Mouse (Mus musculus): ENCODE results near the gene Pnpla3. TPM values are rescaled to one million over a fixed set of nuclear protein-coding genes. Genes with fewer than 3 reads are reported as not detected.

The Pnpla3 gene
- polyA plus RNA-seq (2016; fragmentation: Nextera tagmentation; extraction: Ambion mirVana): 0.60 and 1.1 TPM in 2 replicates

DNA sequence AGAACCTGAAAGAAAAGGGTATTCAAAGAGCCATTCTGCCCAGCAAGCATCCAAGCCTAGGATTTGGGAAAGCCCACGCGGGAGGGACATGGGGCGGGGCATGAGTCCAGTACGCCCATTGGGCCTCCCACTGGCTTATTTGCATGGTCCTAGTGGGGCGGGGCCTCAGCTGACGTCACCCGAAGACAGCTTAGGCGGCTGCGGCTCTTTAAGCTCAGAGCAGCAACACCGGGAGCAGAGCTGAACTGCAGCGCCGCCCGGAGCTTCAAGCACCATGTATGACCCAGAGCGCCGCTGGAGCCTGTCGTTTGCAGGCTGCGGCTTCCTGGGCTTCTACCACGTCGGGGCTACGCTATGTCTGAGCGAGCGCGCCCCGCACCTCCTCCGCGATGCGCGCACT lies at the start of gene Pnpla3:
TSS of gene Pnpla3 (plus strand) at position 238 of the 400 bp plus-strand sequence.
- peak within 1 kb of the TSS; percentile 62 for H3K9ac ChIP-seq
- peak; percentile 93 for ATAC-seq (ENCODE audit: insufficient number of reproducible peaks, low FRiP score)
- no peaks in the 10 kb centered on the region for H3K9me3 ChIP-seq (replicated peaks)
- peaks cover 14% of the 10 kb centered on the region for H3K4me1 ChIP-seq (replicated peaks)
- H3K27me3 ChIP-seq (replicated peaks): peaks cover 12% of the 10 kb centered on the region
- peak within 1 kb of the TSS; percentile 93 for H3K4me2 ChIP-seq
- H3K36me3 ChIP-seq: no peaks in the 10 kb centered on the region
- no peak within 1 kb of the TSS for H3K27ac ChIP-seq (ENCODE audit: poor library complexity, severe bottlenecking)
- under 1% methylated on average over 28 of the region's 28 CpGs for WGBS
- peak within 1 kb of the TSS; percentile 52 for H3K4me3 ChIP-seq

GRCm38 (mm10) chr15:84120612-84121011 lies 47.0 kb upstream of the Pnpla3 start:
- Histone ChIP-seq H3K4me3 (no peak overlapping the region), H3K27me3 (replicated peaks) (peaks cover 31% of the 10 kb centered on the region), H3K4me1 (replicated peaks) (no peaks in the 10 kb centered on the region), H3K27ac (ENCODE audit: poor library complexity, severe bottlenecking) (no peak overlapping the region), H3K36me3 (no peaks in the 10 kb centered on the region), H3K9me3 (replicated peaks) (no peaks in the 10 kb centered on the region), H3K9ac (no peak overlapping the region), H3K4me2 (no peak overlapping the region)
- no peak for ATAC-seq (ENCODE audit: insufficient number of reproducible peaks, low FRiP score)
- WGBS: 20% methylated on average over 6 of the region's 6 CpGs

GRCm38 (mm10) chr15:84121036-84121435 lies 46.6 kb upstream of the Pnpla3 start:
- H3K27me3 ChIP-seq (replicated peaks): peaks cover 31% of the 10 kb centered on the region
- no peaks in the 10 kb centered on the region for H3K4me1 ChIP-seq (replicated peaks)
- no peak overlapping the region for H3K4me2 ChIP-seq
- H3K9me3 ChIP-seq (replicated peaks): no peaks in the 10 kb centered on the region
- H3K36me3 ChIP-seq: no peaks in the 10 kb centered on the region
- 74% methylated on average over 7 of the region's 7 CpGs for WGBS
- no peak overlapping the region for H3K27ac ChIP-seq (ENCODE audit: poor library complexity, severe bottlenecking)
- H3K9ac ChIP-seq: no peak overlapping the region
- no peak for ATAC-seq (ENCODE audit: insufficient number of reproducible peaks, low FRiP score)
- H3K4me3 ChIP-seq: no peak overlapping the region

DNA sequence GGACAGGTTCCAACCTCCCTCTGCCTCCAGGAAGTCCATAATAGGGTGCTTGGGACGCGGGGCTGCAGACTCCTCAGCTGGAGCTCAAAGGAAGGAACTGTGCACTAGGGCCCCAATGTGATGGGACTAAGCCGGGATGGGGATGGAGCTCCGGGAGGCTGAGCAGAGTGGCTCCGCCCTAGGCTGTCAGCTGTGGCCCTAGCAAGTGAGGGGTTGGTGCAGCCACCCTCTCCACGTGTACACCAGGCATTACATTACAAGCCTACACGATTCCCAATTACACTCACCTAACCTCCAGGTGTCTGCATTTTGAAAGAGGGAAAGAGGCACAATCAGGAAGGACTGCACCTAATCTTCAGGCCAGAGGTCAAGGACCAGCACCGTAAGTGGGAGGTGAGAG lies 44.6 kb upstream of the Pnpla3 start, which contains the start of gene Pnpla5:
TSS of gene Pnpla5 (minus strand) at position 101 of the 400 bp plus-strand sequence.
- Histone ChIP-seq H3K4me2 (no peak within 1 kb of the TSS), H3K4me3 (no peak within 1 kb of the TSS), H3K9ac (no peak within 1 kb of the TSS), H3K9me3 (replicated peaks) (no peaks in the 10 kb centered on the region), H3K27me3 (replicated peaks) (peaks cover 37% of the 10 kb centered on the region), H3K4me1 (replicated peaks) (no peaks in the 10 kb centered on the region), H3K36me3 (no peaks in the 10 kb centered on the region), H3K27ac (ENCODE audit: poor library complexity, severe bottlenecking) (no peak within 1 kb of the TSS)
- 55% methylated on average over 8 of the region's 8 CpGs for WGBS
- ATAC-seq (ENCODE audit: insufficient number of reproducible peaks, low FRiP score): no peak

DNA sequence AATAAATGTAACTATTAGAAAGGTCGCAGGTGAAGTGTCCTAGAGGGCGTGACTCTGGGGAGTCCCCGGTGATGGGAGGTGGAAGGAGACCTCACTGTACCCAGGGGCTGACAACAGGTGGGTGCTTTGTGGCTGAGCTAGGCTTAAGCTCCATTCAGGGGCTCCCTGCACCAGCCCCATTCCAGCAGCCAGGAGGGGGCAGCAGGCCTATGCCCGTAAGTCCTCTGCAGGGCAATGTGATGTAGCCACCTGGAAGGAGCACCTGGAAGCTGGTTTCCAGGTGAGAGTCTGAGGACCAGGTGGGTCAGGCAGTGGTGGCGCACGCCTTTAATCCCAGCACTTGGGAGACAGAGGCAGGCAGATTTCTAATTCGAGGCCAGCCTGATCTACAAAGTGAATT lies 43.6 kb upstream of the Pnpla3 start:
- no peaks in the 10 kb centered on the region for H3K36me3 ChIP-seq
- peaks cover 32% of the 10 kb centered on the region for H3K27me3 ChIP-seq (replicated peaks)
- no peak for ATAC-seq (ENCODE audit: insufficient number of reproducible peaks, low FRiP score)
- H3K4me1 ChIP-seq (replicated peaks): no peaks in the 10 kb centered on the region
- no peak overlapping the region for H3K27ac ChIP-seq (ENCODE audit: poor library complexity, severe bottlenecking)
- 52% methylated on average over 7 of the region's 7 CpGs for WGBS
- H3K9ac ChIP-seq: no peak overlapping the region
- no peak overlapping the region for H3K4me3 ChIP-seq
- H3K9me3 ChIP-seq (replicated peaks): no peaks in the 10 kb centered on the region
- H3K4me2 ChIP-seq: no peak overlapping the region

DNA sequence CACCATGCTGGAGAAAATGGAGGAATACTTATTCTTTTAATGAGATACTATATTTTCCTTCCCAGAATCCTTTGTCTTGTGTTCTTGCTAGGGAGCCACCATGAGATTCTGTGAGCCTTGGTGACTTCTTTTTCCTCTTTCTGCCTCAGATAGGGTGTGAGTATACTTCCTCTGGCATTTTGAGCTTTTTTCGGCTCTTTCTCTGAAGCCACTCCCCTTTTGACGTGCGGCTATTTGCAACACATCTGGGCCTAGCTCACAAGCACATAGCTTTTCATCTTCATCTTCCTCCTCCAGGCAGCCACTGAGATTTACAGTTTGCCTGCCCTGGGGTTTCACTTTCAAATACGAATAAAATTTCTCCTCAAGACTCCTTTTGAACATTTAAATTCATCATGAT lies 41.2 kb upstream of the Pnpla3 start:
- no peaks in the 10 kb centered on the region for H3K36me3 ChIP-seq
- 58% methylated on average over 4 of the region's 4 CpGs for WGBS

GRCm38 (mm10) chr15:84126871-84127270 lies 40.8 kb upstream of the Pnpla3 start:
- Histone ChIP-seq H3K27ac (ENCODE audit: poor library complexity, severe bottlenecking) (no peak overlapping the region), H3K4me1 (replicated peaks) (no peaks in the 10 kb centered on the region; the same call in 1 of the 2 replicates), H3K4me2 (no peak overlapping the region), H3K9me3 (replicated peaks) (no peaks in the 10 kb centered on the region), H3K4me3 (no peak overlapping the region), H3K9ac (no peak overlapping the region), H3K27me3 (replicated peaks) (peaks cover 24% of the 10 kb centered on the region), H3K36me3 (no peaks in the 10 kb centered on the region)
- WGBS: 31% methylated on average over 5 of the region's 5 CpGs
- no peak for ATAC-seq (ENCODE audit: insufficient number of reproducible peaks, low FRiP score)

More for the DNA sequence above, 41.2 kb upstream of the Pnpla3 start:
- Histone ChIP-seq H3K4me3 (no peak overlapping the region), H3K4me1 (replicated peaks) (no peaks in the 10 kb centered on the region; the same call in 1 of the 2 replicates), H3K4me2 (no peak overlapping the region), H3K27me3 (replicated peaks) (peaks cover 27% of the 10 kb centered on the region), H3K27ac (ENCODE audit: poor library complexity, severe bottlenecking) (no peak overlapping the region), H3K9ac (no peak overlapping the region), H3K9me3 (replicated peaks) (no peaks in the 10 kb centered on the region)
- no peak for ATAC-seq (ENCODE audit: insufficient number of reproducible peaks, low FRiP score)

DNA sequence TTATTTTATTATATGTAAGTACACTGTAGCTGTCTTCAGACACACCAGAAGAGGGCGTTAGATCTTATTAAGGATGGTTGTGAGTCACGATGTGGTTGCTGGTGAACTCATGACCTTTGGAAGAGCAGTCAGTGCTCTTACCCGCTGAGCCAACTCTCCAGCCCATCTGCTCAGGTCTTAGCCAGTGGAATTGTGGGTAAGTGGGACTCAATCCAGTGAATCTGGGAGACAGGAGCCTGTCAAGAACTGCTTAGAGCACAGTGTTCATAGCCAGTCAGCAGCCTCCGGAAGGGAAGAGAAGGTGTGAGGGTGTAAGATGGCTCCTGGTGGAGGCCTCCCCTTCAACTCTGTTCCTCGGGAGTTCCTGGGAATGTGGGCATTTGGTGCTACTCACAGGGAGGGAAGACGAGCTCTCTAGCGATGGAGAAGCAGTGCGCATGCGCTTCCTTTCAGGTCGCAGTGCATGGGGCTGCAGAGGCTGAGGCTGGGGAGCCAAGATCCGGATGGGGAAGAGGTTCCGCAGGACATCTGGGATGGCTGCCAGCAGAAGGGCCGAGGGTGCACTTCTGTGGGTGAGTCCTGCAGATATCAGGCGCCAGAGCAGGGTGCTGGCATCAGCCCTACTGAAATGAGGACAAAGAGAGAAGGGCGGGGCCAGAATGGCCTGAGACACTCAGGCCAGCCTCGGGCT lies 36.4 kb upstream of the Pnpla3 start:
- Histone ChIP-seq H3K27me3 (replicated peaks) (peaks cover 9% of the 10 kb centered on the region; the same call in 1 of the 2 replicates), H3K9ac (no peak overlapping the region), H3K36me3 (no peaks in the 10 kb centered on the region), H3K9me3 (replicated peaks) (peaks cover 3% of the 10 kb centered on the region; the same call in 1 of the 2 replicates), H3K4me1 (replicated peaks) (peaks cover 4% of the 10 kb centered on the region; the same call in 1 of the 2 replicates), H3K4me2 (no peak overlapping the region), H3K27ac (ENCODE audit: poor library complexity, severe bottlenecking) (no peak overlapping the region), H3K4me3 (no peak overlapping the region)
- WGBS: 44% methylated on average over 16 of the region's 16 CpGs
- ATAC-seq (ENCODE audit: insufficient number of reproducible peaks, low FRiP score): no peak

DNA sequence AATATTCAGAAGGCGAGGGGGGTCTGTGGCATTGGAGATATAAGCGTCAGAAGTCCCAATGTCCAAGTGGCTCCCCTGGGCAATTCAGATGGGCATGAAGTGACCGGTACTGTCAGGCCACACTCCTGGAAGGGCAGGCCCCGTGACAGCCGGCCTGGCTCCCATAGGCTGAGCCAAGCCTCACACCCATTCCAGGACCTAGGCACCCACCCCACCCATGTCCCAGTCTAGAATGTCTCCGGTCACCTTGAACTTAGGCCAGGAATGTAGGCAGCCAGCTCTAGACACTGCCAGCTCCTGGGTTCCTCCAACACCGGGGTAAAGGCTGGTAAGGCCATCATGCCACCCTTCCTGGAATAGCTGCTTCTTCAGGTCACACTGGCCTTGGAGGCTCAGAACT lies 35.7 kb upstream of the Pnpla3 start:
- Histone ChIP-seq H3K36me3 (no peaks in the 10 kb centered on the region), H3K4me1 (replicated peaks) (peaks cover 4% of the 10 kb centered on the region; the same call in 1 of the 2 replicates), H3K4me2 (no peak overlapping the region), H3K27ac (ENCODE audit: poor library complexity, severe bottlenecking) (no peak overlapping the region), H3K9ac (no peak overlapping the region), H3K9me3 (replicated peaks) (peaks cover 3% of the 10 kb centered on the region; the same call in 1 of the 2 replicates), H3K4me3 (no peak overlapping the region), H3K27me3 (replicated peaks) (peaks cover 8% of the 10 kb centered on the region; the same call in 1 of the 2 replicates)
- WGBS: 91% methylated on average over 7 of the region's 7 CpGs
- no peak for ATAC-seq (ENCODE audit: insufficient number of reproducible peaks, low FRiP score)

GRCm38 (mm10) chr15:84133440-84133839 lies 34.2 kb upstream of the Pnpla3 start:
- Histone ChIP-seq H3K27ac (ENCODE audit: poor library complexity, severe bottlenecking) (no peak overlapping the region), H3K9ac (no peak overlapping the region), H3K27me3 (replicated peaks) (no peaks in the 10 kb centered on the region), H3K4me2 (no peak overlapping the region), H3K9me3 (replicated peaks) (peaks cover 3% of the 10 kb centered on the region; the same call in 1 of the 2 replicates), H3K4me3 (no peak overlapping the region), H3K4me1 (replicated peaks) (peaks cover 4% of the 10 kb centered on the region; the same call in 1 of the 2 replicates), H3K36me3 (no peaks in the 10 kb centered on the region)
- no peak for ATAC-seq (ENCODE audit: insufficient number of reproducible peaks, low FRiP score)
- WGBS: 54% methylated on average over 4 of the region's 4 CpGs

GRCm38 (mm10) chr15:84135472-84135871 lies 32.2 kb upstream of the Pnpla3 start:
- no peak overlapping the region for H3K27ac ChIP-seq (ENCODE audit: poor library complexity, severe bottlenecking)
- no peaks in the 10 kb centered on the region for H3K27me3 ChIP-seq (replicated peaks)
- no peak overlapping the region for H3K9ac ChIP-seq
- no peak overlapping the region for H3K4me3 ChIP-seq
- ATAC-seq (ENCODE audit: insufficient number of reproducible peaks, low FRiP score): no peak
- H3K4me2 ChIP-seq: no peak overlapping the region
- H3K9me3 ChIP-seq (replicated peaks): peaks cover 3% of the 10 kb centered on the region; the same call in 1 of the 2 replicates
- H3K4me1 ChIP-seq (replicated peaks): peaks cover 4% of the 10 kb centered on the region; the same call in 1 of the 2 replicates
- 76% methylated on average over 5 of the region's 5 CpGs for WGBS
- H3K36me3 ChIP-seq: no peaks in the 10 kb centered on the region

All from heart, embryonic 12.5 days (tissue).